Mouse (Mus musculus) heart, adult 2 months (tissue): Measurements from ENCODE around the gene Wnt7a. TPM values are rescaled to one million over a fixed set of nuclear protein-coding genes. Genes with fewer than 3 reads are reported as not detected.

ENCODE experiments used
- DNase-seq, 2 experiments: peaks; one replicate each; pipeline ENCODE4 v3.0.0; 2021
- H3K27ac ChIP-seq: fragments of 200-600 bp; 2 replicates; pipeline ENCODE4 v1.8.1; 2022
- H3K27me3 ChIP-seq: fragments of 200-500 bp; 2 replicates; pipeline ENCODE4 v1.6.1; 2012; ENCODE audit warnings: mild to moderate bottlenecking, low read length, inconsistent platforms, mixed read lengths; ENCODE audit not compliant: control insufficient read depth, insufficient read depth
- H3K36me3 ChIP-seq: fragments of 200-500 bp; 2 replicates; pipeline ENCODE4 v1.6.1; 2012; ENCODE audit warnings: low read length, inconsistent platforms; ENCODE audit not compliant: control insufficient read depth, insufficient read depth
- H3K4me1 ChIP-seq: fragments of 200-500 bp; 2 replicates; pipeline ENCODE4 v1.6.1; 2011; ENCODE audit warnings: low read length; ENCODE audit not compliant: control insufficient read depth, insufficient read depth
- H3K4me3 ChIP-seq: fragments of 200-600 bp; 2 replicates; pipeline ENCODE4 v1.8.1; 2022
- H3K79me2 ChIP-seq: fragments of 200-500 bp; replicated peaks from 2 replicates; pipeline ENCODE4 v1.6.1; 2012; ENCODE audit warnings: mild to moderate bottlenecking, inconsistent platforms, low read length, moderate library complexity, mixed read lengths; ENCODE audit not compliant: control insufficient read depth, insufficient read depth
- H3K9ac ChIP-seq: fragments of 200-500 bp; 2 replicates; pipeline ENCODE4 v1.6.1; 2012; ENCODE audit warnings: low read depth, mild to moderate bottlenecking, control low read depth, inconsistent platforms, low read length, mixed read lengths
- CTCF ChIP-seq: fragments of 200-600 bp; IDR thresholded peaks from 2 replicates; pipeline ENCODE4 v1.8.1; 2022; ENCODE audit warnings: antibody characterized with exemption, mild to moderate bottlenecking, moderate library complexity
- EP300 ChIP-seq: fragments of 200-500 bp; IDR thresholded peaks from 2 replicates; pipeline ENCODE4 v1.6.1; 2011; ENCODE audit warnings: low read depth, low read length, control low read depth; ENCODE audit not compliant: insufficient read depth
- POLR2A ChIP-seq: fragments of 200-500 bp; IDR thresholded peaks from 2 replicates; pipeline ENCODE4 v1.6.1; 2011; ENCODE audit warnings: mild to moderate bottlenecking, low read depth, low read length, control low read depth; ENCODE audit not compliant: insufficient read depth
- WGBS: fragments of 180-500 bp; shearing (Covaris S2); methylation state at CpG from one replicate; pipeline ENCODE4 v1.1.7; 2018; 5-methylcytosine and 5-hydroxymethylcytosine counted together
- intact Hi-C: fragments of 180-260 bp; cut with DNase I; formaldehyde crosslinking; loops from one replicate; pipeline ENCODE4 v1.15.1; 2025
- polyA plus RNA-seq: library from polyadenylated mRNA; depleted of rRNA; stranded (reverse); fragments of >200 nt; gene quantifications from 2 replicates; pipeline ENCODE4 v1.2.3, GENCODE M21; 2012
- total RNA-seq, 2 experiments: library from RNA; stranded (reverse); gene quantifications; 2 replicates each; pipeline ENCODE4 v1.2.3; 2021

Gene Wnt7a
- total and polyA plus RNA-seq, 3 experiments, result not detected

GRCm38 (mm10) chr6:91400514-91400913 is 10.6 kb downstream of the Wnt7a start:
- Histone ChIP-seq H3K4me3 (no peak overlapping the region), H3K9ac (no peak overlapping the region), H3K79me2 (no peaks in the 10 kb centered on the region), H3K36me3 (no peaks in the 10 kb centered on the region), H3K4me1 (no peaks in the 10 kb centered on the region), H3K27me3 (no peaks in the 10 kb centered on the region; the same call in 1 of the 2 replicates), H3K27ac (no peak overlapping the region)
- intact Hi-C loops, result no loop called here
- no peak for DNase-seq
- no peak for TF ChIP-seq POLR2A
- TF ChIP-seq CTCF, result no peak
- TF ChIP-seq EP300, result no peak
- 12% methylated on average over 12 of the region's 12 CpGs for WGBS

GRCm38 (mm10) chr6:91392475-91393174 is 18.5 kb downstream of the Wnt7a start:
- no peak overlapping the region for H3K9ac ChIP-seq
- intact Hi-C loops, result no loop called here
- H3K79me2 ChIP-seq, result no peaks in the 10 kb centered on the region
- 82% methylated on average over 5 of the region's 5 CpGs for WGBS
- DNase-seq, result no peak
- H3K4me1 ChIP-seq, result no peaks in the 10 kb centered on the region
- H3K36me3 ChIP-seq, result no peaks in the 10 kb centered on the region
- no peak overlapping the region for H3K27ac ChIP-seq
- H3K27me3 ChIP-seq, result no peaks in the 10 kb centered on the region
- H3K4me3 ChIP-seq, result no peak overlapping the region
- no peak for TF ChIP-seq CTCF
- no peak for TF ChIP-seq EP300
- no peak for TF ChIP-seq POLR2A

GRCm38 (mm10) chr6:91389141-91389540 is 22.0 kb downstream of the Wnt7a start:
- Histone ChIP-seq H3K36me3 (no peaks in the 10 kb centered on the region), H3K79me2 (no peaks in the 10 kb centered on the region), H3K9ac (no peak overlapping the region), H3K4me1 (no peaks in the 10 kb centered on the region), H3K4me3 (no peak overlapping the region), H3K27me3 (no peaks in the 10 kb centered on the region), H3K27ac (no peak overlapping the region)
- TF ChIP-seq CTCF (no peak), EP300 (no peak), POLR2A (no peak)
- DNase-seq, result no peak
- WGBS, result 47% methylated on average over 4 of the region's 4 CpGs
- intact Hi-C loops, result no loop called here

GRCm38 (mm10) chr6:91384415-91384814 is 26.7 kb downstream of the Wnt7a start:
- H3K4me3 ChIP-seq, result no peak overlapping the region
- TF ChIP-seq CTCF, result no peak
- no peak for TF ChIP-seq POLR2A
- TF ChIP-seq EP300, result no peak
- no peak for DNase-seq
- no peaks in the 10 kb centered on the region for H3K79me2 ChIP-seq
- no peak overlapping the region for H3K27ac ChIP-seq
- H3K9ac ChIP-seq, result no peak overlapping the region
- H3K36me3 ChIP-seq, result no peaks in the 10 kb centered on the region
- no peaks in the 10 kb centered on the region for H3K4me1 ChIP-seq
- intact Hi-C loops, result no loop called here
- WGBS, result 86% methylated on average over 2 of the region's 2 CpGs
- no peaks in the 10 kb centered on the region for H3K27me3 ChIP-seq

GRCm38 (mm10) chr6:91383871-91384270 is 27.3 kb downstream of the Wnt7a start:
- intact Hi-C loops, result no loop called here
- WGBS, result 64% methylated on average over 2 of the region's 2 CpGs
- TF ChIP-seq POLR2A (no peak), CTCF (no peak), EP300 (no peak)

DNA sequence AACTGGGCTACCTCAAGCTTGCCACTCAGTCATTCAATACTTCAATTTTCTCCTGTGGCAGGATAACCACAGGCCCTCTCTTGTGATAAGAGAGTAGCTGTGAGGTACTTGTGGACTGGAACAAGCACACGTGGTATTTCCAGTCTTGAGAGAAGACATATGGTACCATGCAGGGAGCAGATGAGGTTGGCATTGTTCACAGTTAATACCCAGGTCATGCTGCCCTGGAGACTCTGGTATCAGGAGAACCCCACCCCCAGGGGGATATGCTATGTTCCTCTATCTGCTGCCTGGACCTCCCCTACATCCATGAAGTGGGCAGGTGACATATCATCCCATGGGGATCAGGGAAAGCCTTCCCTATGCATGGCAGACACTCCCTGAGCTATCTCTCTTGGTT is 27.9 kb downstream of the Wnt7a start:
- Histone ChIP-seq H3K27ac (no peak overlapping the region), H3K79me2 (no peaks in the 10 kb centered on the region), H3K4me1 (no peaks in the 10 kb centered on the region), H3K27me3 (no peaks in the 10 kb centered on the region), H3K4me3 (no peak overlapping the region), H3K9ac (no peak overlapping the region), H3K36me3 (no peaks in the 10 kb centered on the region)
- intact Hi-C loops, result no loop called here
- TF ChIP-seq EP300 (no peak), POLR2A (no peak), CTCF (no peak)
- no peak for DNase-seq
- WGBS, result 60% methylated on average over 1 of the region's 1 CpGs

More at GRCm38 (mm10) chr6:91383871-91384270, 27.3 kb downstream of the Wnt7a start:
- no peak for DNase-seq
- Histone ChIP-seq H3K36me3 (no peaks in the 10 kb centered on the region), H3K79me2 (no peaks in the 10 kb centered on the region), H3K27ac (no peak overlapping the region), H3K4me1 (no peaks in the 10 kb centered on the region), H3K4me3 (no peak overlapping the region), H3K9ac (no peak overlapping the region), H3K27me3 (no peaks in the 10 kb centered on the region)
